Mouse (Mus musculus) E14TG2a.4 (cell line): ENCODE results near the gene Magi2.

Experiments used
- CTCF ChIP-seq: conservative IDR thresholded peaks from 2 replicates; pipeline ENCODE4 v1.5.1; 2014; ENCODE audit warnings: low read length
- NANOG ChIP-seq: IDR thresholded peaks from 2 replicates; pipeline ENCODE4 v1.6.1; 2014; ENCODE audit warnings: borderline replicate concordance, low read length, mixed read lengths
- POU5F1 ChIP-seq: IDR thresholded peaks from 2 replicates; pipeline ENCODE4 v1.6.1; 2014; ENCODE audit warnings: low read length, borderline replicate concordance

- TF ChIP-seq CTCF = no peak
- TF ChIP-seq NANOG = no peak
- TF ChIP-seq POU5F1 = no peak
These were observed 1135.3 kb downstream of the Magi2 start for GRCm38 (mm10) chr5:20362154-20362553.
